Mouse (Mus musculus) midbrain, embryonic 10.5 days (tissue): ENCODE measurements at regions not wholly inside any gene's neighbourhood (a gene's known extent, or its start where the extent isn't known, plus 50 kb on each side); places are given as distances from the start of the nearest gene placed in this dataset.

Experiments
- DNase-seq: peaks from one replicate; pipeline ENCODE4 v3.0.0-alpha.2; 2017; ENCODE audit warnings: low spot score
- H3K27ac ChIP-seq: fragments of 300-500 bp; sonication (generic); replicated peaks from 2 replicates; pipeline ENCODE4 v1.5.1; 2016; ENCODE audit warnings: mild to moderate bottlenecking
- H3K27me3 ChIP-seq: fragments of 300-500 bp; sonication (generic); 2 replicates; pipeline ENCODE4 v1.6.1; 2016; ENCODE audit warnings: low read depth, mild to moderate bottlenecking; ENCODE audit not compliant: poor library complexity, severe bottlenecking
- H3K36me3 ChIP-seq: fragments of 300-500 bp; sonication (generic); 2 replicates; pipeline ENCODE4 v1.6.1; 2016; ENCODE audit warnings: mild to moderate bottlenecking, moderate library complexity
- H3K4me1 ChIP-seq: fragments of 300-500 bp; sonication (generic); 2 replicates; pipeline ENCODE4 v1.6.1; 2016
- H3K4me3 ChIP-seq: fragments of 300-500 bp; sonication (generic); 2 replicates; pipeline ENCODE4 v1.5.1; 2016; ENCODE audit warnings: mild to moderate bottlenecking, moderate library complexity
- H3K9me3 ChIP-seq: fragments of 300-500 bp; sonication (generic); replicated peaks from 2 replicates; pipeline ENCODE4 v1.6.1; 2016; ENCODE audit warnings: mild to moderate bottlenecking
- WGBS: fragments of 180-500 bp; shearing (Covaris S2); methylation state at CpG from one replicate; pipeline ENCODE4 v1.1.7; 2016; 5-methylcytosine and 5-hydroxymethylcytosine counted together

DNA sequence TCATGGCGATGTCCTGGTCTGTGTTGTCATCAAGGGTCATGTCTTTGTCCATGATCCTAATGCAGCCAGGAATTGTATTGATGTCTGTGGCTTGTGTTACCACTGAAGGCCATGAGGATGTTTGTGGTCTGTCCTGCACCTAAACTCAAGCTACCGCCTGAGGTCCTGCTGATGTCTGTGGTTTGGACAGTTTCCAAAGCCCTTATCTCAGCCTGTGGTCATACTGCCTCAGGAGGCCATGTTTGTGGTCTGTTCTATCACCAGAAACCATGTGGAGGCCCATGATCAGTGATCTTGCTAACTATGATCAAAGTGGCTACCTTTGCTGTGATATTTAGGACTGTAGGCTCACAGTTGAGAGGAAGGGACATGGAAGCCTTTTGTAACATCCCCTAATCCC lies 187.8 kb upstream of the Mad2l1 start:
- no peaks in the 10 kb centered on the region for H3K27me3 ChIP-seq

DNA sequence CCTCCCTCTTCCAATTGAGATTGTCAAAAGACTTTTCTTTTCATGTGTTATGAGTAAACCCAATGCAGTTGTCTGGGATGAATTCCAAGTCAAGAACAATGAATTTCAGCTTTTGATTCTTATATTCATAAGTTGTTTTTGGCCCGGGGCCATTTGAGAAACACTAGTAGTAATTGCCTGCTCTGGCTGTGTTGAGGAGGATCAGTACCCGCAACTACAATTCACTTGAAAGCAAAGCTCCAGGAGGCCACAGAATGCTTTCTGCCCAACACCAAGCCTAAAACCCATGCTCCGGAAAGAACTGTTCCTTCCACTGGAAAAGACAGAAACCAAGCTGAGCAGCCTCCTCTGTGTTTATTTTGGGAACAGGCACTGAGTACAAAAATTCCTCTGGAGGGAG lies 174.1 kb upstream of the Mad2l1 start:
- Histone ChIP-seq H3K4me1 (no peaks in the 10 kb centered on the region), H3K9me3 (no peaks in the 10 kb centered on the region), H3K4me3 (no peak overlapping the region), H3K36me3 (no peaks in the 10 kb centered on the region), H3K27ac (no peak overlapping the region), H3K27me3 (no peaks in the 10 kb centered on the region)
- WGBS, result 69% methylated on average over 3 of the region's 3 CpGs
- DNase-seq, result no peak

More for the DNA sequence above, 187.8 kb upstream of the Mad2l1 start:
- Histone ChIP-seq H3K4me1 (no peaks in the 10 kb centered on the region), H3K9me3 (no peaks in the 10 kb centered on the region), H3K36me3 (no peaks in the 10 kb centered on the region), H3K4me3 (no peak overlapping the region), H3K27ac (no peak overlapping the region)
- DNase-seq, result no peak
- 92% methylated on average over 2 of the region's 2 CpGs for WGBS

DNA sequence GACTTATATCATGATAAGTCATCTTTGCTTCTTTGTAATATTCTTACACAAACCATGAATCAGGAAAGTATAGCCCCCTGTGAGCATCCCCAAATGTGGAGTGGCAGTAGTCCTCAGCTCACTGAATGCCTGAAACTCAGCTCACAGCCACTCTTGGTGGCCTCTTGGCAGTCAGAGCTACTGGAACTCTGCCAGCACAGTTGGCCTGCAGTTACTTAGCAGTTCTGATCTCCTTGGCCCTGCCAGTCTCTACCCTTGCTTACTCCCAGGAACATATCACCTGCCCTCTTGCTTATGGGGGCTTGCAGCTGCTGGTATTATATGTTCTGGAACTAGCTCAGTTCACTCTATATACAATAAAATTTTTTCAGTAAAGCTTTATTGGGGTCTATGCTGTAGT lies 167.9 kb upstream of the Mad2l1 start:
- H3K9me3 ChIP-seq, result no peaks in the 10 kb centered on the region
- H3K4me1 ChIP-seq, result no peaks in the 10 kb centered on the region
- no peaks in the 10 kb centered on the region for H3K36me3 ChIP-seq
- H3K27me3 ChIP-seq, result no peaks in the 10 kb centered on the region
- DNase-seq, result no peak
- no peak overlapping the region for H3K4me3 ChIP-seq
- no peak overlapping the region for H3K27ac ChIP-seq

DNA sequence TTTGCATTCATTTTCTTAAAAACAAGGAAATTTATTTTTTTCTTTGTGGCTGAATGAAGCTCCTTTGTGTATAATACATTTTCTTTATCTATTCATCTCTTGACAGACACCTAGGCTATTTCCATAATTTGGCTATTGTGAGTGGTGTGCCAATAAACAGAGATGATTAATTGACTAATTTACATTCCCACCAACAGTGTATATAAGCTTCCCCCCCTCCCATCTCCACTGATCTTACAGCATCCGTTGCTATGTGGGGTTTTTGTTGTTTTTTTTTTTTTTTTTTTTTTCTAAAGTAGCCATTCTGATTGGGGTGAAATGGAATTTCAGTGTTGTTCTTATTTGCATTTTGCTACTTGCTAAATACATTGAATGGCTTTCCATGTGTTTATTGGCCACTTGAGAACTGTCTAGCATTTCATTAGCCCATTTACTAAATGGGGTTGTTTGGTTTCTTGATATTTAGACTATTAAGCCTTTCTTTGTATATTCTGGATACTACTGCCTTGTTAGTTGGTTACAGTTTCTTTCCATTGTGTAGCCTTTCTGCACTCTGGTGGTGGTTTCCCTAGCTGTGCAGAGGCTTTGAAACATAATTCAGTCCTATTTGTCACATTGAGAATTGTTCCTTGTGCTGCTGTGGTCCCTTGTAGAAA lies 153.8 kb upstream of the Mad2l1 start:
- WGBS, result 78% methylated on average over 1 of the region's 1 CpGs
- no peak overlapping the region for H3K4me3 ChIP-seq
- no peak overlapping the region for H3K27ac ChIP-seq
- H3K9me3 ChIP-seq, result no peaks in the 10 kb centered on the region
- no peaks in the 10 kb centered on the region for H3K36me3 ChIP-seq
- H3K27me3 ChIP-seq, result no peaks in the 10 kb centered on the region
- no peak for DNase-seq
- no peaks in the 10 kb centered on the region for H3K4me1 ChIP-seq

DNA sequence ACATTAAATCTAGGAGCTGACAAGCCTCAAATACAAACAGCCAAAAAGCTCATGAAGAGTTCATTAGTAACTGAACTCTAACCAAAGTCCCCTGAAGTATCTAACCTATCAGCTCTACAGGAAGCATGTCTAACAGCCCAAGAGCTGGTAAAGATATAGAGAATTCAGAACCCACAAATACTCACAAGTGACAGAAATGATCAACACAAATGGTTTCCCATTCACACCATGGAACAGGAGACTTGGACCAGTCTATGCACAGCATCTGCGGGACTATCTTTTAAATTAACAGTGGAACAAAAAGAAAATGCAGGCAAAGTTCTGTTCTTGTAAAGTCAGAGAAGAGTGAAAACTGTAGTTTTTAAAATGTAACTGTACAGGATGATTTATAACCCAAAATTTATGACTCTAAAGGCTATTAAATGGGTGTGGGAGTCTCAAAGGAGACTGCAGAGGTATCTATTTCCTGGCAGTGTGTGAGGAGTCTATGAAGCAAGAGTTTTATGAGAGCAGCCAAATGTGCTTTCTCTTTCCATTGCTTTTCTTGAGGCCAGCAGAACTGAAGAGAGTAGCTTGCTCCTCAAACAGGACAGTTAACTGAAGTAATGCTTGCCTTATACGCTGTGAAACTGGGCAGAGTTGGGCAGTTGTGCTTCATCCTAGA lies 152.7 kb upstream of the Mad2l1 start:
- Histone ChIP-seq H3K4me1 (no peaks in the 10 kb centered on the region), H3K9me3 (no peaks in the 10 kb centered on the region), H3K4me3 (no peak overlapping the region), H3K27ac (no peak overlapping the region), H3K36me3 (no peaks in the 10 kb centered on the region), H3K27me3 (no peaks in the 10 kb centered on the region)
- 96% methylated on average over 2 of the region's 2 CpGs for WGBS
- DNase-seq, result no peak

DNA sequence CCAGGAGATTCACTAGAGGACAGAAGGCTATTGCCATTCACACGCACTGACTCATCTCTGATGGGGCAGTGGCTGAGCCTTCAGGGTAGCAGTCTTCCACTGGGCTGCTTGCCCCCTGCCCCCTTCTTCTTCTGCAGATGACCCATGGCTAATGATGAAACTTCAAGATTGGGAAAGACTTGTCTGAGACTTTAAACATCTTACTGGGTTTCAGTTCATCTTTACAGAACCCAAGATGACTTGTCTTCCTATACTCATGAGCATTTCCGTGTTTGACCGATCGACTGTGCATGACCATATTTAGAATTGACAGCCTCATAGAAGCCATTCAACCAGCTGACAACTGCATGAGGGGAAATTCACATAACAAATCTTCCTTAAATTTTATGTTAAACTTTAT lies 140.0 kb upstream of the Mad2l1 start:
- Histone ChIP-seq H3K4me1 (peaks cover 18% of the 10 kb centered on the region), H3K27ac (no peak overlapping the region), H3K9me3 (no peaks in the 10 kb centered on the region), H3K36me3 (no peaks in the 10 kb centered on the region), H3K27me3 (no peaks in the 10 kb centered on the region), H3K4me3 (no peak overlapping the region)
- 91% methylated on average over 4 of the region's 4 CpGs for WGBS
- no peak for DNase-seq

DNA sequence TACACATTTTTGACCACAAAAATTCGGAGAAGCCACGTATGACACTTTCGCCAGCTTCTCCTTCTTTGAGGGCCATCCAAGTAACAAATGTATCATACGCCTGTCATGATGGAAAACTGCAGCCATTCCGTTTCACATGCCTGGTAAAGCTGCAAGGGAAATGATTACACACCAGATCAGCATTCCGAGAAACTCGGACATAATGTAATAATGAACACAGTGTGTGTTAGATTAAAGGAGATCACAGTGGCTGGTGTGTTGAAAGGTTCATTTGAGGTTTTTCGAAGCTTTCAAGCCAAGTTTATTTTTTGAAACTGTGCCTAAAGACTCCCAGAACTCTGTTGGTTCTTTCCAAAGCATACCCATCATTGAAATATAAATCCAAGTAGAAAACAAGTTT lies 137.8 kb upstream of the Mad2l1 start:
- no peaks in the 10 kb centered on the region for H3K36me3 ChIP-seq
- WGBS, result 85% methylated on average over 8 of the region's 8 CpGs
- DNase-seq, result no peak

DNA sequence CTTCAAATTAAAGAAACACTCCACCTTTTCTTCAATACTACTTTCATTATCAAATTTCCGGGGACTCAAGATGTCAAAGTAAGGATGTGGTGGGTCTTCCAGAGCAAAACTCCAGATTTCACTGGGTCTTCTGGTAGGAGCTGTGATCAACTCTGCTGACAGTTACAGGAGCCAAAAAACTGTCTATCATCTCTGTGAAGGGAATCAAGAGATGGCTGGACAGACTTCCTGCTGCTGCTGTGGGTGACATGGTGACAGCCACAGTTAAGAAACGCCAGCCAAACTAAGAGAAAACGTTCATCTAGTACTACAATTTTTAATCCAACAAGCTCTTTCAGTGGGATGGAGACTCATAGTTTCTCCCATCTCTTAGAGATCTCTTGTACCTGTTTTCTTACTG lies 136.5 kb upstream of the Mad2l1 start:
- no peaks in the 10 kb centered on the region for H3K27me3 ChIP-seq
- H3K9me3 ChIP-seq, result no peaks in the 10 kb centered on the region
- no peaks in the 10 kb centered on the region for H3K36me3 ChIP-seq
- DNase-seq, result no peak
- peaks cover 39% of the 10 kb centered on the region for H3K4me1 ChIP-seq
- no peak overlapping the region for H3K4me3 ChIP-seq
- 70% methylated on average over 3 of the region's 3 CpGs for WGBS
- H3K27ac ChIP-seq, result peak overlapping the region; percentile 53

More for the DNA sequence above, 137.8 kb upstream of the Mad2l1 start:
- no peaks in the 10 kb centered on the region for H3K27me3 ChIP-seq
- H3K27ac ChIP-seq, result no peak overlapping the region
- H3K4me3 ChIP-seq, result no peak overlapping the region
- H3K4me1 ChIP-seq, result peaks cover 38% of the 10 kb centered on the region
- H3K9me3 ChIP-seq, result no peaks in the 10 kb centered on the region

DNA sequence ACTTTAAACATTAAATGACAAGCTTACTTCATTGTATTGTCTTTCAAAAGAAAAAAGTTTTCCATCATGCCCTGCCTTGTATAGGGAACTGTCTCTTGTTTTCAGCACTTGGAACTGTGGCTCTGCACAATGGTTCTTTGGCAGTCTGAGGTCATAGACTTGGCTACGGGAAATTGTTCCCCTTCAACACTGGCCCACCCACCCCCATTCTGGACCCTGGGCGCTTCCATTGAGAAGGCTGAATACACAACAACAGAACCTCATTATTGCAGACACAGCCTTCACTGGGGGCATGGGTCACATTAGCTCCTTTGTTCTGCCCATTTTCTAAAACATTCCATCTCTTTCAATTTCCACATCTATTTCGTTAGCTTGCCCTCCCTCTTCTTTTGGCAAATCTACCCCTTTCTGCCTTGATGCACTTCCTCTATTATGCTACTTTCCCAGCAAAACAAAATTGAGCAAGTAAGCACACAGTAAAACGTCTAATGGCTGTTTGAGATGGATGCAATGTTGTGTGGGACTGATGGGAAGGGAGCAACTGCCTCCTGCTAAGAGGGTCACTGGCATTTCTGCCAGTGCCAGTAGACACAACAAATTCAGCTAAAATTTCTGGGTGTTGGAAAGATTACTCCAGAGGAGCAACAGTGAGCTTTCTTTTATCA lies 136.0 kb upstream of the Mad2l1 start:
- 16% methylated on average over 4 of the region's 4 CpGs for WGBS
- DNase-seq, result peak; percentile 48
- Histone ChIP-seq H3K4me1 (peaks cover 39% of the 10 kb centered on the region), H3K4me3 (no peak overlapping the region), H3K9me3 (no peaks in the 10 kb centered on the region), H3K36me3 (no peaks in the 10 kb centered on the region), H3K27me3 (no peaks in the 10 kb centered on the region), H3K27ac (peak overlapping the region; percentile 53; the same call in 1 of the 2 replicates)

DNA sequence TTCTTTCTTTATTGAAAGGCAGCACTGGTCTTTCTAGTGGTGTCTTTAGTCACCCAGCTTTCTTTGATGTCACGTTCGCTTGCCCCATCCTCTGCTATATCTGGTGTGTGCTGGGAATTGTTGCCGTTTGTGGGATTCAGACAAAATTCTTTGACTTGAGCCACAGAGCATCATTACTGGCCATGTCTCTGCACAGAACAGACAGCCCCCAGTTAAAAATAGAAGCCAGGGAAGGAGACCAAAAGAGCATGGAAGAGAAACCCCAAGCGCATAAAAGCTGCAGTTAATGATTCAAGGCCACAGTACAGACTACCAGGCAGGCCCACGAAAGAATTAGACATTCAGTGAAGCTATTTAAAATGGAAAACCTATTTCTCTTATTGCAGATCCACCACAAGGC lies 133.7 kb upstream of the Mad2l1 start:
- H3K27me3 ChIP-seq, result no peaks in the 10 kb centered on the region
- H3K27ac ChIP-seq, result peak overlapping the region; percentile 70
- 42% methylated on average over 5 of the region's 5 CpGs for WGBS
- peaks cover 39% of the 10 kb centered on the region for H3K4me1 ChIP-seq
- H3K36me3 ChIP-seq, result no peaks in the 10 kb centered on the region
- H3K9me3 ChIP-seq, result no peaks in the 10 kb centered on the region
- peak; percentile 12 for DNase-seq
- H3K4me3 ChIP-seq, result no peak overlapping the region

DNA sequence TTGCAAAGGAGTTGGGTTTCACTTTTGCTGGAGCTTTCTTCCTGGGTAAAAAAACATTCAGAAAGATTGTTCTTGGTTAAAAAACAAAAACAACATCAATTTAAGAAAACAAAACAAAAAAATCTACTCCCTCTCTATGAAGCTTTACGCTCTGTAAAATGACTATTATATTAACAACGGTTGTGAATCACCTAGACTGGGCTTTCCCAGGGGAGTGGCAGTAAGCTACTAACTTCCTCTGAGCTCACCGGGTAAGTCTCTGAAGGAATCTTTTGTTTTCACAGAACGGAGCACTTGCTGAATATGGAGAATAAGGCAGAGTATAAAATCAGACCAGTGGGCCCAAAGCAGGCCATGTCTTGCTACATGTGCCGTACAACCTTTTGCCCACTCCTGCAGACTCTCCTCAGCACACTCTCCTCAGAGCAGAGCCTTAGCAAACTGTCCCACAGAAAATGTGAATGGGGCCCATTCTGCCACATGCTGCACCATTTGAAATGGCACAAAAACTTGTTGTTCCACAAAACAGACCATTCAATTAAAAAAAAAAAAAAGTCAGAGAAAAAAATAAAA lies 133.2 kb upstream of the Mad2l1 start:
- Histone ChIP-seq H3K4me1 (peaks cover 39% of the 10 kb centered on the region), H3K27ac (peak overlapping the region; percentile 70), H3K9me3 (no peaks in the 10 kb centered on the region), H3K27me3 (no peaks in the 10 kb centered on the region), H3K4me3 (no peak overlapping the region), H3K36me3 (no peaks in the 10 kb centered on the region)
- DNase-seq, result no peak
- WGBS, result 48% methylated on average over 5 of the region's 5 CpGs

DNA sequence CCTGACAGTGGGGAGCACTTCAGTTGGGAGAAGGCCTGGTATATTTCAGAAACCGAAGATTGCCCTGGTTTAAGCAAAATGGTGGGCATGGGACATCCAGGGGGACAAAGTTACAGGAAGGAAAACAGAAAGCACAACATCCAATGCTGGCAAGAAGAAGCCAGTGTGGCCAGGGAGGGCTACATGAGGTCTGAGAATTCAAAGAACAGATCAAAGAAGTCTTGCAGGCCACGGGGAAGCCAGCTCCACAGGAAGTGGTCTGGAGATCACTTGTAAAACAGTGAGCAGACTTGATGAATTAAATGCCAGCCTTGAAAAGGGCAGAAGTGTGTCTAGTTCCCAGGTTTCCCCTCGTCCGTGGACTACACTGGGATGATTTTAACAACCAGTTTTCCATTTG lies 120.4 kb upstream of the Mad2l1 start:
- H3K27ac ChIP-seq, result no peak overlapping the region
- WGBS, result 49% methylated on average over 4 of the region's 4 CpGs

More for the DNA sequence above, 120.4 kb upstream of the Mad2l1 start:
- peak; percentile 32 for DNase-seq
- Histone ChIP-seq H3K4me1 (peaks cover 5% of the 10 kb centered on the region), H3K36me3 (no peaks in the 10 kb centered on the region), H3K9me3 (no peaks in the 10 kb centered on the region), H3K27me3 (no peaks in the 10 kb centered on the region), H3K4me3 (no peak overlapping the region)
